Mouse (Mus musculus) MEL (cell line): ENCODE data around the gene Pxylp1. TPM values are rescaled to one million over a fixed set of nuclear protein-coding genes. Genes with fewer than 3 reads are reported as not detected.
A peak's percentile ranks its signal among the peaks of the same experiment; 100 is the strongest.

Source experiments
- DNase-seq: peaks from one replicate; pipeline ENCODE4 v3.0.0; 2011; ENCODE audit warnings: low read depth, low spot score
- H3K27ac ChIP-seq: 2 replicates; pipeline ENCODE4 v1.5.1; 2012; ENCODE audit warnings: low read depth, mild to moderate bottlenecking, control low read depth, low read length, moderate library complexity; ENCODE audit not compliant: control insufficient read depth
- H3K27me3 ChIP-seq, 2 experiments: fragments of 150-350 bp in 1 of 2; sonication (generic) in 1 of 2; 2 replicates each; pipeline ENCODE4 v1.6.1; 2012; ENCODE audit warnings: low read length in 2 of 2, mild to moderate bottlenecking in 2 of 2, improper control_type of control experiment in 1 of 2, moderate library complexity in 1 of 2; ENCODE audit not compliant: insufficient read depth in 2 of 2, control insufficient read depth in 1 of 2
- H3K36me3 ChIP-seq, 2 experiments: 2 replicates each; pipeline ENCODE4 v1.6.1; 2012 to 2014; ENCODE audit warnings: low read length in 2 of 2, improper control_type of control experiment in 1 of 2, inconsistent platforms in 1 of 2, mild to moderate bottlenecking in 1 of 2; ENCODE audit not compliant: insufficient read depth in 2 of 2, control insufficient read depth in 1 of 2
- H3K4me1 ChIP-seq, 2 experiments: fragments of 150-350 bp in 1 of 2; sonication (generic) in 1 of 2; 2 replicates each; pipeline ENCODE4 v1.6.1; 2012; ENCODE audit warnings: low read length in 2 of 2, improper control_type of control experiment in 1 of 2, mild to moderate bottlenecking in 1 of 2; ENCODE audit not compliant: insufficient read depth in 2 of 2, control insufficient read depth in 1 of 2
- H3K4me3 ChIP-seq, 2 experiments: fragments of 150-350 bp in 1 of 2; sonication (generic) in 1 of 2; 2 replicates each; pipeline ENCODE4 v1.5.1; 2012; ENCODE audit warnings: low read depth in 2 of 2, low read length in 2 of 2, mild to moderate bottlenecking in 2 of 2, moderate library complexity in 2 of 2, control low read depth in 1 of 2, improper control_type of control experiment in 1 of 2; ENCODE audit not compliant: control insufficient read depth in 1 of 2, insufficient read depth in 1 of 2
- H3K79me2 ChIP-seq: 2 replicates; pipeline ENCODE4 v1.6.1; 2012; ENCODE audit warnings: mild to moderate bottlenecking, low read length, moderate library complexity; ENCODE audit not compliant: control insufficient read depth, poor library complexity, insufficient read depth
- H3K9ac ChIP-seq: 2 replicates; pipeline ENCODE4 v1.6.1; 2012; ENCODE audit warnings: low read depth, mild to moderate bottlenecking, control low read depth, low read length, moderate library complexity; ENCODE audit not compliant: control insufficient read depth, poor library complexity, severe bottlenecking
- H3K9me3 ChIP-seq: fragments of 150-350 bp; sonication (generic); replicated peaks from 2 replicates; pipeline ENCODE4 v1.6.1; 2012; ENCODE audit warnings: mild to moderate bottlenecking, low read length, improper control_type of control experiment, moderate library complexity; ENCODE audit not compliant: insufficient read depth
- BHLHE40 ChIP-seq: IDR thresholded peaks from 2 replicates; pipeline ENCODE4 v1.6.1; 2012; ENCODE audit warnings: low read depth, mild to moderate bottlenecking, inconsistent platforms, low read length, improper control_type of control experiment, borderline replicate concordance
- CHD1 ChIP-seq: IDR thresholded peaks from 2 replicates; pipeline ENCODE4 v1.6.1; 2012; ENCODE audit warnings: low read depth, mild to moderate bottlenecking, inconsistent platforms, low read length, improper control_type of control experiment
- CTCF ChIP-seq, 3 experiments: IDR thresholded peaks in 2 of 3; conservative IDR thresholded peaks in 1 of 3; 2 replicates each; pipeline ENCODE4 v1.5.1; 2011 to 2012; ENCODE audit warnings: low read length in 3 of 3, low read depth in 2 of 3, mild to moderate bottlenecking in 2 of 3, improper control_type of control experiment in 1 of 3, inconsistent platforms in 1 of 3, mixed read lengths in 1 of 3, moderate library complexity in 1 of 3; ENCODE audit not compliant: control insufficient read depth in 1 of 3, insufficient read depth in 1 of 3, poor library complexity in 1 of 3, severe bottlenecking in 1 of 3
- EP300 ChIP-seq, 2 experiments: IDR thresholded peaks; 2 replicates each; pipeline ENCODE4 v1.6.1; 2011; ENCODE audit warnings: improper control_type of control experiment in 2 of 2, low read length in 2 of 2, low read depth in 1 of 2, mild to moderate bottlenecking in 1 of 2
- ETS1 ChIP-seq: IDR thresholded peaks from 2 replicates; pipeline ENCODE4 v1.6.1; 2012; ENCODE audit warnings: low read depth, mild to moderate bottlenecking, inconsistent platforms, low read length, improper control_type of control experiment, moderate library complexity
- GABPA ChIP-seq: IDR thresholded peaks from 2 replicates; pipeline ENCODE4 v1.6.1; 2012; ENCODE audit warnings: low read depth, mild to moderate bottlenecking, inconsistent platforms, low read length, improper control_type of control experiment, moderate library complexity
- GATA1 ChIP-seq: IDR thresholded peaks from 2 replicates; pipeline ENCODE4 v1.6.1; 2011; ENCODE audit warnings: low read depth, low read length, improper control_type of control experiment
- HCFC1 ChIP-seq: IDR thresholded peaks from 2 replicates; pipeline ENCODE4 v1.6.1; 2012; ENCODE audit warnings: low read depth, mild to moderate bottlenecking, inconsistent platforms, low read length, improper control_type of control experiment, moderate library complexity
- KAT2A ChIP-seq: conservative IDR thresholded peaks from 2 replicates; pipeline ENCODE4 v1.6.1; 2012; ENCODE audit warnings: low read depth, low read length, improper control_type of control experiment, inconsistent platforms
- MAFK ChIP-seq: IDR thresholded peaks from 2 replicates; pipeline ENCODE4 v1.6.1; 2011; ENCODE audit warnings: low read depth, mild to moderate bottlenecking, low read length, improper control_type of control experiment, borderline replicate concordance
- MAX ChIP-seq: IDR thresholded peaks from 2 replicates; pipeline ENCODE4 v1.6.1; 2011; ENCODE audit warnings: low read length, improper control_type of control experiment
- MAZ ChIP-seq: IDR thresholded peaks from 2 replicates; pipeline ENCODE4 v1.6.1; 2012; ENCODE audit warnings: low read depth, mild to moderate bottlenecking, inconsistent platforms, low read length, improper control_type of control experiment
- MEF2A ChIP-seq: IDR thresholded peaks from 2 replicates; pipeline ENCODE4 v1.6.1; 2014; ENCODE audit warnings: low read depth, mild to moderate bottlenecking, inconsistent platforms, low read length, improper control_type of control experiment; ENCODE audit not compliant: poor library complexity, insufficient replicate concordance, severe bottlenecking; ENCODE audit errors: extremely low read depth
- MXI1 ChIP-seq: IDR thresholded peaks from 2 replicates; pipeline ENCODE4 v1.6.1; 2011; ENCODE audit warnings: mild to moderate bottlenecking, low read depth, low read length, improper control_type of control experiment
- MYB ChIP-seq: IDR thresholded peaks from 2 replicates; pipeline ENCODE4 v1.6.1; 2011; ENCODE audit warnings: mild to moderate bottlenecking, low read depth, low read length, improper control_type of control experiment
- MYC ChIP-seq: IDR thresholded peaks from 2 replicates; pipeline ENCODE4 v1.6.1; 2011; ENCODE audit warnings: low read depth, mild to moderate bottlenecking, low read length, improper control_type of control experiment, moderate library complexity
- NELFE ChIP-seq: IDR thresholded peaks from 2 replicates; pipeline ENCODE4 v1.6.1; 2011; ENCODE audit warnings: low read depth, low read length, improper control_type of control experiment
- POLR2A ChIP-seq, 2 experiments: IDR thresholded peaks; 2 replicates each; pipeline ENCODE4 v1.6.1; 2011 to 2012; ENCODE audit warnings: low read length in 2 of 2, mild to moderate bottlenecking in 2 of 2, control low read depth in 1 of 2, improper control_type of control experiment in 1 of 2, low read depth in 1 of 2, moderate library complexity in 1 of 2; ENCODE audit not compliant: control insufficient read depth in 1 of 2, insufficient read depth in 1 of 2, poor library complexity in 1 of 2
- POLR2AphosphoS5 ChIP-seq: IDR thresholded peaks from 2 replicates; pipeline ENCODE4 v1.6.1; 2012; ENCODE audit warnings: low read depth, borderline replicate concordance, mild to moderate bottlenecking, inconsistent platforms, low read length, moderate library complexity, mixed read lengths
- RAD21 ChIP-seq: IDR thresholded peaks from 2 replicates; pipeline ENCODE4 v1.6.1; 2011; ENCODE audit warnings: mild to moderate bottlenecking, low read depth, low read length, improper control_type of control experiment
- RCOR1 ChIP-seq: IDR thresholded peaks from 2 replicates; pipeline ENCODE4 v1.6.1; 2012; ENCODE audit warnings: low read depth, mild to moderate bottlenecking, inconsistent platforms, low read length, improper control_type of control experiment
- SIN3A ChIP-seq: IDR thresholded peaks from 2 replicates; pipeline ENCODE4 v1.6.1; 2012; ENCODE audit warnings: low read length, improper control_type of control experiment, inconsistent platforms
- TAL1 ChIP-seq: IDR thresholded peaks from 2 replicates; pipeline ENCODE4 v1.6.1; 2012; ENCODE audit warnings: mild to moderate bottlenecking, inconsistent platforms, low read length, moderate library complexity, mixed read lengths
- TBP ChIP-seq: IDR thresholded peaks from 2 replicates; pipeline ENCODE4 v1.8.0; 2011; ENCODE audit warnings: low read depth, low read length, improper control_type of control experiment
- TCF12 ChIP-seq: IDR thresholded peaks from 2 replicates; pipeline ENCODE4 v1.6.1; 2014; ENCODE audit warnings: low read depth, mild to moderate bottlenecking, inconsistent platforms, low read length, improper control_type of control experiment, moderate library complexity
- USF2 ChIP-seq, 2 experiments: IDR thresholded peaks; 2 replicates each; pipeline ENCODE4 v1.6.1; 2011 to 2012; ENCODE audit warnings: improper control_type of control experiment in 2 of 2, low read length in 2 of 2, borderline replicate concordance in 1 of 2, inconsistent platforms in 1 of 2, low read depth in 1 of 2, mild to moderate bottlenecking in 1 of 2; ENCODE audit not compliant: insufficient read depth in 1 of 2
- ZC3H11A ChIP-seq: IDR thresholded peaks from 2 replicates; pipeline ENCODE4 v1.6.1; 2012; ENCODE audit warnings: low read depth, mild to moderate bottlenecking, inconsistent platforms, low read length, improper control_type of control experiment
- ZKSCAN1 ChIP-seq: IDR thresholded peaks from 2 replicates; pipeline ENCODE4 v1.6.1; 2012; ENCODE audit warnings: low read depth, mild to moderate bottlenecking, inconsistent platforms, low read length, improper control_type of control experiment, moderate library complexity
- ZMIZ1 ChIP-seq: IDR thresholded peaks from 2 replicates; pipeline ENCODE4 v1.6.1; 2012; ENCODE audit warnings: low read depth, mild to moderate bottlenecking, inconsistent platforms, low read length, improper control_type of control experiment, moderate library complexity
- ZNF384 ChIP-seq: IDR thresholded peaks from 2 replicates; pipeline ENCODE4 v1.6.1; 2012; ENCODE audit warnings: low read depth, mild to moderate bottlenecking, inconsistent platforms, low read length, improper control_type of control experiment
- polyA plus RNA-seq, 2 experiments: library from polyadenylated mRNA; stranded (reverse) in 1 of 2; unstranded in 1 of 2; fragments of >175 nt in 1 of 2; fragments of >200 nt in 1 of 2; gene quantifications; 2 replicates each; pipeline versions ENCODE4 v1.2.1 to v1.2.4; 2012; ENCODE audit warnings: low replicate concordance in 2 of 2, low read depth in 1 of 2; ENCODE audit not compliant: insufficient read length in 2 of 2, insufficient read depth in 1 of 2, missing spikeins in 1 of 2
- total RNA-seq: library from RNA; depleted of rRNA; stranded (reverse); fragments of 300-350 nt; gene quantifications from 2 replicates; pipeline ENCODE4 v1.2.3, GENCODE M21; 2012

The Pxylp1 gene
- total and polyA plus RNA-seq, 3 experiments: 5.7 to 9.9 TPM; not detected in 1

- peak; percentile 89 for DNase-seq
- H3K79me2 ChIP-seq: no peaks in the 10 kb centered on the region
- H3K4me3 ChIP-seq: peak overlapping the region; percentile 57 to 58
- H3K9ac ChIP-seq: peak overlapping the region; percentile 69
- no peaks in the 10 kb centered on the region for H3K27me3 ChIP-seq
- TF ChIP-seq ZNF384 (peak; percentile 53), SIN3A (peak; percentile 84), CHD1 (no peak), USF2 (IDR thresholded peaks at IDR 0.05; ENCODE audit: borderline replicate concordance in 1 of 2, insufficient read depth in 1 of 2, low read depth in 1 of 2, low read length in 2 of 2) (no peak), ZKSCAN1 (no peak), TAL1 (peak; percentile 74), CTCF (IDR thresholded peaks at IDR 0.05 in 2 of 3, conservative IDR thresholded peaks at IDR 0.05 in 1 of 3; ENCODE audit: control insufficient read depth in 1 of 3, insufficient read depth in 1 of 3, low read depth in 2 of 3, low read length in 3 of 3, poor library complexity in 1 of 3, severe bottlenecking in 1 of 3) (no peak), MAZ (0 out of 2 replicates have a peak, but pooled peaks have one; percentile 30), KAT2A (no peak), NELFE (peak; percentile 35; the same call in 1 of the 2 replicates), HCFC1 (peak; percentile 50; the same call in 1 of the 2 replicates), GABPA (no peak), RAD21 (no peak), ZMIZ1 (no peak), MYC (peak; percentile 82), ZC3H11A (no peak), BHLHE40 (0 out of 2 replicates have a peak, but pooled peaks have one; percentile 37), EP300 (IDR thresholded peaks at IDR 0.05; ENCODE audit: low read depth in 1 of 2, low read length in 2 of 2) (peak; percentile 75 to 90), RCOR1 (peak; percentile 70; the same call in 1 of the 2 replicates), POLR2A (IDR thresholded peaks at IDR 0.05; ENCODE audit: control insufficient read depth in 1 of 2, insufficient read depth in 1 of 2, low read depth in 1 of 2, low read length in 2 of 2, poor library complexity in 1 of 2) (peak in 1 of 2 experiments; percentile 59; a peak in 2 of 4 replicates), MAFK (peak; percentile 28; the same call in 1 of the 2 replicates), ETS1 (peak; percentile 88), MYB (0 out of 2 replicates have a peak, but pooled peaks have one; percentile 41), POLR2AphosphoS5 (no peak), MEF2A (no peak), MXI1 (peak; percentile 58), MAX (peak; percentile 65; the same call in 1 of the 2 replicates), TCF12 (peak; percentile 80), TBP (peak; percentile 76), GATA1 (peak; percentile 88)
- H3K36me3 ChIP-seq: peaks cover 0 to 44% of the 10 kb centered on the region in 2 experiments; a peak in 2 of 4 replicates
- H3K4me1 ChIP-seq: peaks cover 13 to 50% of the 10 kb centered on the region in 2 experiments
- no peaks in the 10 kb centered on the region for H3K9me3 ChIP-seq
- peak overlapping the region; percentile 96 for H3K27ac ChIP-seq
Observed at GRCm38 (mm10) chr9:96787797-96788196, 104.7 kb downstream of the Pxylp1 start.
